Mouse (Mus musculus) macrophage (primary cell): ENCODE results near the gene Akna. TPM values are rescaled to one million over a fixed set of nuclear protein-coding genes. Genes with fewer than 3 reads are reported as not detected.

Experiments
- H3K27ac ChIP-seq: fragments of 350-480 bp; formaldehyde crosslinking; 2 replicates; pipeline ENCODE4 v1.9.0; 2021
- H3K36me3 ChIP-seq: fragments of 350-480 bp; formaldehyde crosslinking; 2 replicates; pipeline ENCODE4 v1.9.0; 2021; ENCODE audit errors: inconsistent target
- H3K4me3 ChIP-seq: fragments of 350-480 bp; formaldehyde crosslinking; 2 replicates; pipeline ENCODE4 v1.9.0; 2021; ENCODE audit errors: inconsistent target
- H3K79me2 ChIP-seq: fragments of 350-480 bp; formaldehyde crosslinking; 2 replicates; pipeline ENCODE4 v1.9.0; 2021; ENCODE audit errors: inconsistent target
- WGBS: methylation state at CpG from one replicate; pipeline ENCODE4 v1.1.7; 2026; ENCODE audit warnings: inconsistent platforms; ENCODE audit not compliant: missing documents; 5-methylcytosine and 5-hydroxymethylcytosine counted together
- polyA plus RNA-seq: library from polyadenylated mRNA; stranded (reverse); fragments of 250-400 nt; gene quantifications from 3 replicates; pipeline ENCODE4 v1.2.4, GENCODE M21; 2018; ENCODE audit warnings: inconsistent platforms

Akna gene
- polyA plus RNA-seq, 1 experiment from 2014 or later: 20.8 TPM

DNA sequence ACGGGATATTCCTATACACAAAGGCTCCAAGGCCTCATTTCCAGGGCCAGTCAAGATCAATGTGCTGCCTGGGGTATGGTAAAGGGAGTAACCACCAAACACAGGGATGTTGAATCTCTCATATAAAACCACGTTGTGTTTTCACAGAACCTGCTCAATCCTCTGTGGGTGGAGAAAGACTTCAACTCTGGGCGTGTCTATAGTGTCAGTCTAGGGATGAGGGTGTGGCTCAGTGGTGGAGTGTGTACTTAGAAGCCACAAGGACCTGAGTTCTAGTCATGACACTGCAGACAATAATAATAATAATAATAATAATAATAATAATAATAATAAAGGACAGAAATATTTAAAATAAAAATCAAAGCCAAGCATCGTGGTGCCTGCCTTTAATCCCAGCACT lies 18.9 kb downstream of the Akna start:
- Histone ChIP-seq H3K79me2 (peaks cover 40% of the 10 kb centered on the region), H3K4me3 (no peak overlapping the region), H3K36me3 (peaks cover 78% of the 10 kb centered on the region), H3K27ac (no peak overlapping the region)
- WGBS: 92% methylated on average over 4 of the region's 4 CpGs

- Histone ChIP-seq H3K36me3 (peaks cover 86% of the 10 kb centered on the region), H3K79me2 (peaks cover 32% of the 10 kb centered on the region), H3K27ac (no peak overlapping the region), H3K4me3 (no peak overlapping the region)
- 96% methylated on average over 12 of the region's 12 CpGs for WGBS
Measured at GRCm38 (mm10) chr4:63383474-63383873, 19.7 kb downstream of the Akna start.

DNA sequence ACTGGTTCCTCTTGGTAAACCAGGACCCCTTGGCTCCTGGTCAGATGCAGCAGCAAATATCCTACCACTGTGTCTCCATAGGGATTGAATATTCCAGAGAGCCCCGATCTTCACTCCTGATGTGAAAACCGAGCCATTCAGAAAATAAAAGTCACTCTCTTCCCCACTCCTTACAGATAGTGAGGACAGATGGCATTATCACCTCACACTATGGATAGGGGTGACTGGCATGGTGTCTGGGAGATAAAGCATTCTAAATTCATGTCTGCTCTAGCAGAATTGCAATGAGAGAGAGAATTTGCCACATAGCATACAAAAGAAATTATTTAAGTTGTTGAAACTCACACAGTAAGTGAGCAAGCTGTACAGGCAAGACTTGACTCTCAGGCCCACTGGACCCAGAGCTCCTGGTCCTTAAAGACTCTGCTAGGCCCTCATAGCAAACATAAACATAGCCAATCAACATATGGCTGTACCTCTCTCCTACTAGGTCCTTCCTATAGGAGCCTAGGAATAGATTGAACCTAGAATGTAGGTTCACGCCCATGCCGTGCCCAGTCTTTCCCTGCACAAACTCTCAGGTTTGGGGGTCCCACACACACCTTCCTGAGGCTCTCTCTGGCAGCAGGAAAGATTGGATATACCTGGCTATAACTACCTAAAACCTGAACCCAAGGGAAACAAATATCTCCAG lies 20.3 kb downstream of the Akna start:
- Histone ChIP-seq H3K79me2 (peaks cover 25% of the 10 kb centered on the region), H3K36me3 (peaks cover 88% of the 10 kb centered on the region), H3K27ac (no peak overlapping the region), H3K4me3 (no peak overlapping the region)
- 100% methylated on average over 4 of the region's 4 CpGs for WGBS

GRCm38 (mm10) chr4:63377483-63377882 lies 25.7 kb downstream of the Akna start:
- 79% methylated on average over 7 of the region's 7 CpGs for WGBS
- Histone ChIP-seq H3K27ac (no peak overlapping the region), H3K79me2 (no peaks in the 10 kb centered on the region), H3K36me3 (peaks cover 99% of the 10 kb centered on the region), H3K4me3 (no peak overlapping the region)

- peaks cover 98% of the 10 kb centered on the region for H3K36me3 ChIP-seq
- no peaks in the 10 kb centered on the region for H3K79me2 ChIP-seq
- no peak overlapping the region for H3K4me3 ChIP-seq
- H3K27ac ChIP-seq: no peak overlapping the region
- 100% methylated on average over 1 of the region's 1 CpGs for WGBS
Measured at GRCm38 (mm10) chr4:63375367-63375766, 27.8 kb downstream of the Akna start.

- H3K27ac ChIP-seq: no peak overlapping the region
- no peaks in the 10 kb centered on the region for H3K79me2 ChIP-seq
- 82% methylated on average over 12 of the region's 12 CpGs for WGBS
- no peak overlapping the region for H3K4me3 ChIP-seq
- H3K36me3 ChIP-seq: peaks cover 98% of the 10 kb centered on the region
Measured at GRCm38 (mm10) chr4:63374331-63374730, 28.8 kb downstream of the Akna start.

DNA sequence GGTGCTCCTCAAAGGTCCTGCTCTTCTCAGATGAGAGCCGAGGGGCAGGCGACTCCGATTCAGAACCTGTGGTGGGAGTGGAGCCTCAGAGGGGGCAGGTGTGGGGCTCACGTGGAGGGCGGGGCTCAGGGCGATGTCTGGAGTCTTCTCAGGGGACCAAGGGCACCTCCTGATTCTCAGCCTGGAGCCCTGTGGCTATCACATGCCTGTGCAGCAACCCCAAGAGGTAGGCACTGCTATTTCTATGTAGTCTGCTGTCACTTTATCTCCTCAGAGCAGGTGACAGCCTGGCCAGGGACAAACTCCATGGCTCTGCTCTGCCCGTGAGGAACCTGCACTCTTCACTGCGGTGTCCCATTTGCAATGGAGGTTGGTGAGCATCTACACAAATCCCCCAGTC lies 29.8 kb downstream of the Akna start:
- WGBS: 96% methylated on average over 8 of the region's 8 CpGs
- H3K36me3 ChIP-seq: peaks cover 95% of the 10 kb centered on the region
- H3K27ac ChIP-seq: no peak overlapping the region
- no peaks in the 10 kb centered on the region for H3K79me2 ChIP-seq
- no peak overlapping the region for H3K4me3 ChIP-seq

DNA sequence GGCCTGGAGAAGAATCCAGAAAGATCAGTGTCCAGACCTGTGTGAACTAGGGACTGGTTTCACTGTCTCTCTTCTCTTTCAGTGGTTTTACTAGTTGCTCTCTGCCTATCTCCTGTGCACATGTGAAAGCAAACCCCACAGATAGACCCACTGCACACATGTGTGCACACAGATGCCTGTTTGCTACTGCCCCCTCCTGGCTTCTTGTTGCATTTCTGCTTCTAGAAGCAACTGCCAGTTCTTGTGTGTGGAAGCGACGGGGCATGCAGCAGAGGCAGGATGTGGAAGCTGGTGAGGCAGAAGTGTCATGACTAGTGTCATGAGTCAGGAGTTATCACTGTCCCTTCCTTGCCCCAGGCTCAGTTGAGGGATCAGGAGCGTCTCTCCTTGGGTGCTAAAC lies 31.3 kb downstream of the Akna start:
- no peaks in the 10 kb centered on the region for H3K79me2 ChIP-seq
- peaks cover 93% of the 10 kb centered on the region for H3K36me3 ChIP-seq
- peak overlapping the region; percentile 21 for H3K27ac ChIP-seq
- WGBS: 40% methylated on average over 3 of the region's 3 CpGs
- no peak overlapping the region for H3K4me3 ChIP-seq

DNA sequence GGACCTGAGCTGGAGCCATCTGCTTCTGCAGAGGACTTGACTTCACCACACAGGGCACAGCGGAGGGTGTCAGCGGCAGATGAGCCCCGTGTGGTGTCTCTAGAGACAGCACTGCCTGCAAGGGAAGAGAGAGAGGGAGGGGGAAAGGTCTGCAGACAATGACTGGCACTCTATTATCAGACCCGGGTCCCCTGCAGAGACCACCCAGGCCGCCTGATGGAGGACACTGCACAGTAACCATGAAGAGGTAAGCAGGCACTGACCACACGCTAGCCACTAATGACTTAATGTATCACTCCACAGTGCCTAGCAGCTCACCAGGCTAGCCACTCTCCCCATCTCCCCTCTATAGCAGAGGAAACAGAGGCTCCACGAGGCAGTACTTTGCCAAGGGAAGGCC lies 32.3 kb downstream of the Akna start:
- Histone ChIP-seq H3K79me2 (no peaks in the 10 kb centered on the region), H3K27ac (no peak overlapping the region), H3K36me3 (peaks cover 89% of the 10 kb centered on the region), H3K4me3 (no peak overlapping the region)
- 91% methylated on average over 7 of the region's 7 CpGs for WGBS

DNA sequence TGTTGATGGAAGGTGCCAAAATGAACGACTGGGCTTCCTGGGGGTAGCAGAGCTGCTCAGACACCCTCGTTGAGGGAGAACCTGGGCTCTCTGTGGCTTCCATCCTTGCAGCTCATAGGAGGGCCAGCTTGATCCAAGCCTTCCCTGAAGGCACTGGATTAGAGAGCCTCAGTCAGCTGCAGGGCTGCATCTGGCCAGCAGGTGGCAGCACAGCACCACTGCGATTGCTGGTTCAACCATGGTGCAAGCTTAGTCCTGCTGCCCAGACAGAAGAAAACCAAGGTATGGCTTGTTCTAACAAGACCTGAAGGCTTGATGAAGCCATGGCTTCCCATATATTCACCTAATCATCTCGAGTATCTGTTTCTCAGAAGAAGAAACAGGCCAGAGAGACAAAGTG lies 34.6 kb downstream of the Akna start:
- Histone ChIP-seq H3K79me2 (no peaks in the 10 kb centered on the region), H3K27ac (no peak overlapping the region), H3K4me3 (no peak overlapping the region), H3K36me3 (peaks cover 66% of the 10 kb centered on the region)
- WGBS: 45% methylated on average over 4 of the region's 4 CpGs

GRCm38 (mm10) chr4:63362150-63362549 lies 41.0 kb downstream of the Akna start, which contains the start of gene Orm2:
Orm2 (plus strand) TSS chr4:63362449.
- H3K4me3 ChIP-seq: no peak within 1 kb of the TSS
- H3K36me3 ChIP-seq: peaks cover 7% of the 10 kb centered on the region; the same call in 1 of the 2 replicates
- no peak within 1 kb of the TSS for H3K27ac ChIP-seq
- no peaks in the 10 kb centered on the region for H3K79me2 ChIP-seq
- 72% methylated on average over 5 of the region's 5 CpGs for WGBS

GRCm38 (mm10) chr4:63359861-63360260 lies 43.3 kb downstream of the Akna start:
- WGBS: 79% methylated on average over 6 of the region's 6 CpGs
- Histone ChIP-seq H3K4me3 (no peak overlapping the region), H3K36me3 (no peaks in the 10 kb centered on the region; the same call in 1 of the 2 replicates), H3K27ac (no peak overlapping the region), H3K79me2 (no peaks in the 10 kb centered on the region)

GRCm38 (mm10) chr4:63356981-63357570 lies 46.1 kb downstream of the Akna start:
- WGBS: 66% methylated on average over 2 of the region's 2 CpGs
- Histone ChIP-seq H3K4me3 (no peak overlapping the region), H3K27ac (no peak overlapping the region), H3K36me3 (no peaks in the 10 kb centered on the region), H3K79me2 (no peaks in the 10 kb centered on the region)

DNA sequence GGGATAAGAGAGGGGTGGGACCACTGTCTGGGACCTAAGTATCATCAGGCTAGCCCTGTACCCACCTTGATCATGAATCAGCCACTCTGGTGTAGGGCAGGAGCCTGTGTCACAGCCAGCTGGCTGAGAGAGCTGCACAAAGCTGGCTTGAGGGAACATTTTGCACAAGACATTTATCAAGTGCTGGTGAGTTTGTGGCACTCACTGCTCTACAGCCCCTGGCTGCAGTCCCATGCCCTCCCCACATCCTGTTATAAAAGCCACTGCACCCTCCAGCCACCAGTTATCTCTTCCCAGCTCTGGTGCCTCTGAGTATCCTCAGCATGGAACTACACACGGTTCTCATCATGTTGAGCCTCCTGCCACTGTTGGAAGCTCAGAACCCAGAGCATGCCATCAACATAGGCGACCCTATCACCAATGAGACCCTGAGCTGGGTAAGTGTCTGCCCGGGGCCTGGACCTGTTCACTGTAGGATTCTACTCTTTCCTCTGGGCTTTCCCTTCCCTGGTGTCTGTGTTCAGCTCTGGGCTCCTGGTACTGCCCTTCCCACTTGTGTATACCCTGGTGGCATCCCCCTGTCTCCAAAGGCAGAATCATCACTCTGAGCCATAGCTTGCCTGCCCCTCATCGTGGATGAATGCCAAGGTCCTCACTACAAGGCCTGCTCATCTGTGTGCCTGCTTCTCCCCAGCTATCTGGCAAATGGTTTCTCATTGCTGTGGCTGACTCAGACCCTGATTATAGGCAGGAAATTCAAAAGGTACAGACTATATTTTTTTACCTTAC lies 47.1 kb downstream of the Akna start, which contains the start of gene Orm3:
Gene Orm3 (plus strand): TSS at position 286 of the 789 bp plus-strand sequence.
- no peaks in the 10 kb centered on the region for H3K36me3 ChIP-seq
- H3K27ac ChIP-seq: no peak within 1 kb of the TSS

DNA sequence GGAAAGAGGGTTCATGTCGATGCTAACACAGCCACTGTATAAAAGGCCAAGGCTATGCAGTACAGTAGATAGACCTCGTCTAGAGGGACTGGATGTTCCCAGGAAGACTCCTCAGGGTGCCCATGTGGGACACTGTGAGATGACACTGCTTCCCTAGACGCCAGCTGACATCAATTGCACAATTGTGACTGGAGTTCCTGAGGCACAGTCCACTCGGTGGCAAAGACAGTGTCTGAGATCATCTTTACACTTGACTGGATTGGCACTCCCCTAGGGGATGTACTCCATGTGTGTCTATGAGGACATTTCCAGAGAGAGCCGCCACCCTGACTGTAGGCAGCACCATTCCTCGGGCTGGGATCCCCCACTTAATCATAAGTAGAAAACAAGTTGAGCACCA lies 54.6 kb downstream of the Akna start:
- Histone ChIP-seq H3K36me3 (no peaks in the 10 kb centered on the region), H3K79me2 (no peaks in the 10 kb centered on the region), H3K27ac (no peak overlapping the region), H3K4me3 (no peak overlapping the region)
- 63% methylated on average over 6 of the region's 6 CpGs for WGBS

More for the DNA sequence above, 47.1 kb downstream of the Akna start, which contains the start of gene Orm3:
- WGBS: 52% methylated on average over 4 of the region's 4 CpGs
- no peak within 1 kb of the TSS for H3K4me3 ChIP-seq
- H3K79me2 ChIP-seq: no peaks in the 10 kb centered on the region
